Mouse (Mus musculus) midbrain, postnatal 0 days (tissue): ENCODE data around the gene Cd207. TPM values are rescaled to one million over a fixed set of nuclear protein-coding genes. Genes with fewer than 3 reads are reported as not detected.

ENCODE experiments used
- ATAC-seq: fragments of 200-750 bp; cut with Nextera tagmentation; 2 replicates; pipeline ENCODE4 v1.8.0; 2017; ENCODE audit warnings: moderate number of reproducible peaks, mild to moderate bottlenecking, moderate TSS enrichment, moderate library complexity; ENCODE audit not compliant: low FRiP score
- DNase-seq: peaks from one replicate; pipeline ENCODE4 v3.0.0-alpha.2; 2015; ENCODE audit warnings: low spot score
- H3K27ac ChIP-seq: fragments of 300-500 bp; sonication (generic); 2 replicates; pipeline ENCODE4 v1.5.1; 2014; ENCODE audit warnings: low read depth, mild to moderate bottlenecking, low read length, mixed read lengths
- H3K27me3 ChIP-seq: fragments of 300-500 bp; sonication (generic); 2 replicates; pipeline ENCODE4 v1.6.1; 2014; ENCODE audit warnings: low read length, control low read depth, mixed read lengths; ENCODE audit not compliant: insufficient read depth
- H3K36me3 ChIP-seq: fragments of 300-500 bp; sonication (generic); 2 replicates; pipeline ENCODE4 v1.6.1; 2014; ENCODE audit warnings: low read length, control low read depth, mixed read lengths; ENCODE audit not compliant: insufficient read depth
- H3K4me1 ChIP-seq: fragments of 300-500 bp; sonication (generic); 2 replicates; pipeline ENCODE4 v1.6.1; 2014; ENCODE audit warnings: mild to moderate bottlenecking, control low read depth, antibody characterized with exemption, low read length, mixed read lengths; ENCODE audit not compliant: insufficient read depth
- H3K4me2 ChIP-seq: fragments of 300-500 bp; sonication (generic); 2 replicates; pipeline ENCODE4 v1.6.1; 2014; ENCODE audit warnings: low read depth, mild to moderate bottlenecking, low read length, mixed read lengths; ENCODE audit not compliant: poor library complexity, severe bottlenecking
- H3K4me3 ChIP-seq: fragments of 300-500 bp; sonication (generic); 2 replicates; pipeline ENCODE4 v1.5.1; 2014; ENCODE audit warnings: low read depth, mild to moderate bottlenecking, low read length, moderate library complexity
- H3K9ac ChIP-seq: fragments of 300-500 bp; sonication (generic); replicated peaks from 2 replicates; pipeline ENCODE4 v1.6.1; 2014; ENCODE audit warnings: mild to moderate bottlenecking, low read length, moderate library complexity, mixed read lengths; ENCODE audit not compliant: poor library complexity, severe bottlenecking
- H3K9me3 ChIP-seq: fragments of 300-500 bp; sonication (generic); 2 replicates; pipeline ENCODE4 v1.6.1; 2016; ENCODE audit warnings: low read length, control low read depth
- CTCF ChIP-seq: IDR thresholded peaks from 2 replicates; pipeline ENCODE4 v1.5.1; 2016; ENCODE audit warnings: antibody characterized with exemption, mild to moderate bottlenecking
- WGBS: fragments of 180-500 bp; shearing (Covaris S2); extraction: QIAGEN DNeasy Blood & Tissue Kit; methylation state at CpG from one replicate; pipeline ENCODE4 v1.1.7; 2014; 5-methylcytosine and 5-hydroxymethylcytosine counted together
- polyA plus RNA-seq: library from polyadenylated mRNA; unstranded; fragments of >200 nt; fragmentation: Nextera tagmentation; extraction: Ambion mirVana; gene quantifications from 2 replicates; pipeline ENCODE4 v1.2.1, GENCODE M21; 2015
- total RNA-seq: library from RNA; depleted of rRNA; stranded (reverse); fragments of >200 nt; gene quantifications from 2 replicates; pipeline ENCODE4 v1.2.3, GENCODE M21; 2014; rRNA removed

The Cd207 gene
- total and polyA plus RNA-seq, 2 experiments from 2014 or later, result 0.16 TPM; not detected in 1

DNA sequence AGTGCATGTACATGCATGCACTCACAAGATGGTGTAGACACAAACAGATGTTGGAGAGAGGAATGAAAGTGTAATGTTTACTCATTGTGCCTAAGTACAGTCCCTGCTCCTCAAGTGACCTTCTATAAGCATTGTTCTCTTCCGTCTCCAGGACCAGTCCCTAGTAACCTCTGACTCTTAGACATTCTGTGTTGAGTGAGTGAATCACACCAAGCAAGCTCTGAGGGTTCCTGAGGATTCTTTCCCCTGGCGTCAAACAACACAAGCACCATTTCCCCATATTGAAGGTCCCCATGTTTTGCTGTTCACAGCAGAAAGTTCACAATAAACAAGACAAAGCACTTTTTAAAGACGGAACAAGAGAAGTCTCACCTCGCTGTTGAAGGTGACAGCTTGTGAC, 45.8 kb downstream of the Cd207 start:
- Histone ChIP-seq H3K36me3 (no peaks in the 10 kb centered on the region), H3K9ac (no peak overlapping the region)
- 79% methylated on average over 4 of the region's 4 CpGs for WGBS

DNA sequence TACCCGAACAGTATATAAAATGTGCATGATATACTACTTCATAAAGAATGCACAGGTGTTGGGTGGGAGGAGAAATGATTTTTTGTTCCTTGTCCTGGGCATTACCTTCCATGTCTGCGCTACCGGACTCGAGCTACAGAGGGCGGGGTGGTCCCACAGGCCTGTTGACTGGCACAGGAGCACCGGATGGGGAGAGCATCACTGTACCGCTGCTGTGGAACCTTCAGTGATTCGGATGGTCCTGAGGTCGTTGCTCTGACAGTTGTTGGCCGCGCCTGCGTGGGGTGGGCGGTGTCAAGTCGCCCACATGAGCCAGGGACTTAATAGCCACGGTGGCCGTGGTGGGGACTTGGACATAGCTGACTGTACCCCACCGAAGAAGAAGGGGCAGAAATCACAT, 50.9 kb downstream of the Cd207 start:
- no peaks in the 10 kb centered on the region for H3K27me3 ChIP-seq
- DNase-seq (no peak), ATAC-seq (no peak)
- 73% methylated on average over 17 of the region's 17 CpGs for WGBS
- H3K9me3 ChIP-seq, result no peaks in the 10 kb centered on the region
- H3K4me1 ChIP-seq, result no peaks in the 10 kb centered on the region
- H3K27ac ChIP-seq, result no peak overlapping the region
- no peak for TF ChIP-seq CTCF
- H3K4me3 ChIP-seq, result no peak overlapping the region
- no peak overlapping the region for H3K9ac ChIP-seq
- no peak overlapping the region for H3K4me2 ChIP-seq
- H3K36me3 ChIP-seq, result no peaks in the 10 kb centered on the region

More for the DNA sequence above, 45.8 kb downstream of the Cd207 start:
- H3K27ac ChIP-seq, result no peak overlapping the region
- H3K9me3 ChIP-seq, result no peaks in the 10 kb centered on the region
- no peaks in the 10 kb centered on the region for H3K4me1 ChIP-seq
- H3K4me2 ChIP-seq, result no peak overlapping the region
- DNase-seq (no peak), ATAC-seq (no peak)
- H3K27me3 ChIP-seq, result no peaks in the 10 kb centered on the region
- TF ChIP-seq CTCF, result no peak
- no peak overlapping the region for H3K4me3 ChIP-seq

Other genes starting within 250 kb of the Cd207 start
- gene Tet3, start 218.8 kb downstream of the Cd207 start, total RNA-seq, result 32.0 and 38.3 TPM in 2 replicates
- gene Tet3, start 218.8 kb downstream of the Cd207 start, polyA plus RNA-seq, result 45.3 and 48.5 TPM in 2 replicates
- gene Dguok, start 170.9 kb downstream of the Cd207 start, total RNA-seq, result 31.4 and 55.2 TPM in 2 replicates
- 48.5 and 52.3 TPM in 2 replicates for gene Dguok, start 170.9 kb downstream of the Cd207 start, polyA plus RNA-seq
- gene Actg2, start 141.6 kb downstream of the Cd207 start, total RNA-seq, result 1.6 and 2.0 TPM in 2 replicates
- gene Actg2, start 141.6 kb downstream of the Cd207 start, polyA plus RNA-seq, result 1.6 and 1.8 TPM in 2 replicates
- 17.4 and 18.3 TPM in 2 replicates for gene Stambp, start 105.1 kb downstream of the Cd207 start, total RNA-seq
- gene Stambp, start 105.1 kb downstream of the Cd207 start, polyA plus RNA-seq, result 72.2 and 75.5 TPM in 2 replicates
- not detected in 2 replicates for gene Clec4f, start 21.7 kb downstream of the Cd207 start, total RNA-seq
- gene Clec4f, start 21.7 kb downstream of the Cd207 start, polyA plus RNA-seq, result 0.12 and 0.19 TPM in 2 replicates
- not detected in 2 replicates for gene Vax2, start 33.4 kb upstream of the Cd207 start, total RNA-seq
- not detected in 2 replicates for gene Vax2, start 33.4 kb upstream of the Cd207 start, polyA plus RNA-seq
- gene Atp6v1b1, start 65.1 kb upstream of the Cd207 start, total RNA-seq, result 0.77 TPM in 1 of 2 replicates, not detected in the other
- gene Atp6v1b1, start 65.1 kb upstream of the Cd207 start, polyA plus RNA-seq, result 0.07 TPM in 1 of 2 replicates, not detected in the other
- not detected in 2 replicates for gene Ankrd53, start 84.8 kb upstream of the Cd207 start, total RNA-seq
- 0.10 and 0.12 TPM in 2 replicates for gene Ankrd53, start 84.8 kb upstream of the Cd207 start, polyA plus RNA-seq
- 45.8 and 54.4 TPM in 2 replicates for gene Tex261, start 98.0 kb upstream of the Cd207 start, total RNA-seq
- gene Tex261, start 98.0 kb upstream of the Cd207 start, polyA plus RNA-seq, result 66.8 and 71.4 TPM in 2 replicates
- 58.1 and 60.6 TPM in 2 replicates for gene Nagk, start 117.1 kb upstream of the Cd207 start, total RNA-seq
- 94.7 and 104 TPM in 2 replicates for gene Nagk, start 117.1 kb upstream of the Cd207 start, polyA plus RNA-seq
- gene Paip2b, start 153.9 kb upstream of the Cd207 start, total RNA-seq, result 59.3 and 66.5 TPM in 2 replicates
- 25.9 and 26.1 TPM in 2 replicates for gene Paip2b, start 153.9 kb upstream of the Cd207 start, polyA plus RNA-seq
- 107 and 123 TPM in 2 replicates for gene Zfp638, start 189.3 kb upstream of the Cd207 start, total RNA-seq
- 47.0 and 53.8 TPM in 2 replicates for gene Zfp638, start 189.3 kb upstream of the Cd207 start, polyA plus RNA-seq